Mouse (Mus musculus) heart, postnatal 4 days (tissue): ENCODE results near the gene Galnt11. TPM values are rescaled to one million over a fixed set of nuclear protein-coding genes. Genes with fewer than 3 reads are reported as not detected.
A peak's percentile ranks its signal among the peaks of the same experiment; 100 is the strongest.

Experiments
- DNase-seq: peaks from one replicate; pipeline ENCODE4 v3.0.0; 2021
- total RNA-seq, 2 experiments: library from RNA; stranded (reverse); gene quantifications; 2 replicates each; pipeline ENCODE4 v1.2.3; 2021

Gene Galnt11
- total RNA-seq, 2 experiments from 2014 or later, result 32.6 to 33.8 TPM

DNA sequence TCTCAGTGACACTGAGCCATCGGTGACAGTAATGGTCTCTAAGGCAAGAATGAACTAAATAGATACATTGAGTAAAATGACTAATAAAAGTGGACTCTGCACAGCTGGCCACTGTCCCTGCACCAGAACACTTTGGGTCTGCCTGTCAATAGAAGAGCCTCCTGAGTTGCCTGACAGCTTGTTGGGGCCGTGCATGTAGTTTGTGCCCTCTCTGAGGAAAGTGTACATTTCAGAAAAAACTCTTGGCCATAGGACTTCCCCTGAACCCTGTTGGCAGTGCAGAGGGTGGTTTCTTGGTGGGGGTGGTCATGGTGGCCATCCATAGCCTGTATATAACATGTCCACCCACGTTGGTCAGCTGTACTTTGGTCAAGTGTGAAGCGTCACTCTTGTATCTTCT, 32.8 kb downstream of the Galnt11 start:
- DNase-seq, result no peak

DNA sequence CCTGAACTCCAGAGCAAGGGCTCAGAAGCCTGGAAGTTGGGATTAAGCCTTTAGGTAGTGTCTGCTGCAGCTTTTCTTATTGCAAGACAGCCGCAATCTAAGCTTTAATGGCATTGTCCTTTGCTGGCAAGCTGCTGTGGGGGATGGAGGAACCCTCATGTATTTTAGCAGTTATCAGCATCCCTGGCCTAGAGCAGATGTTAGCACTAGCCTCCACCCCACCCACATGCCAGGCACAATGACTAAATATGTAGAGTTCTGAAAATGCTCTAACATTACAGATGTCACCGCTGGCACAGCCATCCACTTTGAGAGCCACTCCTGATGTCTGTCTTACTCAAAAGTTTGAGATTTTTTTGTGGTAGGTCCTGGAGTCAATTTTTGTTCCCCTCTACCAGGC, 35.0 kb downstream of the Galnt11 start:
- no peak for DNase-seq

DNA sequence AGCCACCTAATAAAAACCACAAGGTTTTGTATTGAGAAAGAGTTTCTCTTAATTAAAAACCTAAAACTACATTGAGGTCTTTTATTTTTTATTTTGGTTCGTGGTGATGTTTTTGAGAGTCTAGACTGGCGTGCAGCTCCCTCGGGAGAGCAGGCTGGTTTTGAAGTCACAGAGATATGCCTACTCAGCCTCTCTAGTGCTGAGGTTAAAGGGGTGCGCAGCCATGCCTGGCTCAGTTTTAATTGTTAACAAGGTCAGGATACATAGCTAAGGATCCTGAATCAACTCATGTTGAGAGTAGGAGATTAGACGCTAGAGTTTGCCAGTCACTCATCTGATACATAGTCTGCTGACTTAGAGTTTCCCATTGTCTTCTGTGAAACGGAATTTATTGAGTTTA, 39.7 kb downstream of the Galnt11 start:
- DNase-seq, result no peak

DNA sequence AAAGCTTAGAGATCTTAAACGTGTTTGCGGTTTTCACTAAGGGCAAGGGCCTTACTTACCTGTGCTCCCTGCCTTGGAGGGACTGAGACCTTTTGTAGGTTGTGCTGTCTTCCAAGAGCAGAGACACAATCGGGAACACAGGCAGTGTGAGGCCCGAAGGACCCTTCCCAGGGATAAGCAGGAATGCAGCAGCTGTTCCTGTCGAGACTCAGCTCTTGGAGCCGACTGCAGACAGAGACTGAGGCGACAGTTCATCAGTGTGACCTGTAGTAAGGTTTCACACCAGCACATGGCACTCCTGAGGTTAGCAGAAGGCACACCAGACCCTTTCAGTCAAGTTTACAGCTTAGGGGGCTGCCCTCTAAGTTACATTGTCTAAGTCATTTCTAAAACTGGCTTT, 40.6 kb downstream of the Galnt11 start:
- no peak for DNase-seq

DNA sequence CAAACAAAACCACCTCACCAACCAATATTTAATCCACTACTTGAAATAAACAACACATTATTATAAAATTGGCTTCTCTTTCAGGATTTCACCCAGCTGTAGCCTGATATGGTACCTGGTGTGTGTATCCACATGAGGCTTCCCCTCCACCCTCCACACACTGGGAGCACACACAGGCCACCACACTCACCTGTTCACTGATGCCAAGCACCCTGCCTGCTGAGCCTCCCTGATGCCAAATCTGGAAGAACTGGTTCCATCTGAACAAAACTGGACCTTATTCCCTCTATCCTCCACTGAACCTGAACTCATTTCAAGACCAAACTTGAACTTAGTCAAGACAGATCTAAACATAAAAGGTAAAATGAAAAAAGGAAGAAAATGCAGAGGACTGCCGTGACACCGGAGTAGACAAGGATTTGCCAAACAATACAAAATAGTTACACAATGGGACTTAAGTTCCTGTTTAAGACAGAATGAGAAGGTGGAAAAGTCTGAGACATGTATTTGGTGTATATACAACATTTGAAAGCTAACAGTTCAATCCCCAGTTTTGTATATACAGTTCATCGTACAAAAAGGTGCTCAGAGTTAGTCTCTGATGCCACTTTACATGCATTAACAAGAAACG, 46.7 kb downstream of the Galnt11 start:
- DNase-seq, result no peak

DNA sequence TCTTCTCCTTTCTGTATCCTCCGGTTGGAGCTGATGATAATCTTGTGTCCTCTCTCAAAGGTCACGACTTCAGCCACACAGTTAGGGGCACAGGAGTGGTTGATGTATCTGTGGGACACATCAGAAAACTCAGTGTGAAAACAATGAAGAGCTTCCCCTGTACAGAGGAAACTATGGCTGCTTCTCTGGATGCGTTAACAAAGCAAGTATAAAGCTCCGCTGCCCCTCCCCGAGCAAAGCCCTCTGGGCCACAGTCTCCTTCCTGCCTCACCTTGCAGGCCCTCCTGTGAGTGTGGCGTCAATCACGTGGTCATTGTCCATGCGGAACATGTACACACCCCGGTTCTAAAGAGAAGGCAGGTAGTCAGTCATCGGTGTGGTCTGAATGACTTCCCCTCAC, 53.9 kb downstream of the Galnt11 start:
- no peak for DNase-seq

DNA sequence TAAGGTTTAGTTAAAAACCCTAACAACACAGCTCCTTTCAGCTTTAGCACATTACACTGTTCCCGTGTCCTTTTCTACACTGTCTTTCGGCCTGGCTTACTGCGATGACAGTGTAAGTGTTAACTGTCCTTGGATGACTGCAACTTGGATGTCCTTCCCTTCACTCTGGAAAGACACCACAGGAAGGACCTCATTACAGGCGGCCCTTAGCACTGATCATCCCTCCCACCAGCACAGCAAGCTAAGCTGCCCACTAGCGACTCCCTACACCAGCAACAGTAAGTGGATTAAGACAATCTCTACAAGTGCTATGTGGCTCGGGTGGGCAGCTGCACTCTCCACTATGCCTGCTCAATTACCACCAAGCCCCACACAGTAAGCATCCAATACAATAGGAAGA, 54.7 kb downstream of the Galnt11 start:
- no peak for DNase-seq

DNA sequence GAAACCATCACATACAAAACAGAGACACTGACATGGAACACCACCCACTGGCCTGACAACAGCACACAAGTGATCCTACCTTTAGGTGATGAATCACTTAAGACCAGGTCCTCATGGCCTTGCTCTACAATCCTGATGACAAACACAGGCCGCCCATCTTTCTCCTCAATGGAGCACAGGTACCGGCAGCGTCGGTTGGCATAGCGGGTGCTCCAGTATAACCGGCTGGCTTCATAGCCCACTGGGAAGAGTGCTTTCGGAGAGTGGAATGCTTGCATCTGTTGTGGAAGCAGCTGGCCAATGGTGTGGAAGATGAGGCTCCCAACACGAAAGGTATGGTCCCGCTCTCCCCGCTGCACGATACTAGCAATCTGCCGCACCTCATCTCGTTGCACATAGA, 62.3 kb downstream of the Galnt11 start:
- no peak for DNase-seq

DNA sequence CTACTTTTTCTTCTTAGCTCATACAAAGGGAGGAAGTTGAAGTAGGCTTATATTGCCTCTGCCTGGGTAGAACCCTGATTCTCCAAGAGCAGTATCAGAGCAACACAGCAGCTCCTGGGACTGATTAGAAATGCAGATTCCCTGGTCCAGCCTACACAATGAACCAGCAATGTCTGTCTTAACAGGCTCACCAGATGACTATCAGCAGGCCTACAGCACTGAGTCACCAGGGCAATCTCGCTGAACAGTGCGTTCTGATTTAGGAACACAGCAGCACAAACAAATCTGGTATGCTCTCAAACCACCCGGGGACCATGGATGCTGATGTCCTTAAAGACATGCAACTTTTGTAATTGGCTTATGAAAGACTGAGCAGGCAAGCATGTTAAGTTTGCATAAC, 75.1 kb downstream of the Galnt11 start:
- DNase-seq, result no peak

DNA sequence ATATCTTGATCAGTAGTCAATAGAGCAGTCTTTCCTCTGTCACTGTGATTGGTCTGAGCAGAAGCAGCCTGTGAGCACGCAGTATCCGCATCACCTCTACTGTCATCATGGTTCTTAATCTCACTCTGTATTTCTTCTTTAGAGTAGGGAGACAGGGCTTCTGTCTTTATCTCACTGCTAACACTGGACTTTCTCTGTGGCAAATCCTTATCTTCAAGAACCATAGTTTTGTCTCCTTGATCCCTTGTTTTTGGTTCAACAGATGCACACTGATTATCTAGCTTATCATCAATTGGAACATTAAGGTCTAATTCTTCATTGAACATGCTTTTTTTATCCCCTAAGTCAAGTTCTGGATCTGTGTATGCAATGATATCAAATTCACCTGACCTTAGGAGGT, 88.5 kb downstream of the Galnt11 start:
- no peak for DNase-seq

DNA sequence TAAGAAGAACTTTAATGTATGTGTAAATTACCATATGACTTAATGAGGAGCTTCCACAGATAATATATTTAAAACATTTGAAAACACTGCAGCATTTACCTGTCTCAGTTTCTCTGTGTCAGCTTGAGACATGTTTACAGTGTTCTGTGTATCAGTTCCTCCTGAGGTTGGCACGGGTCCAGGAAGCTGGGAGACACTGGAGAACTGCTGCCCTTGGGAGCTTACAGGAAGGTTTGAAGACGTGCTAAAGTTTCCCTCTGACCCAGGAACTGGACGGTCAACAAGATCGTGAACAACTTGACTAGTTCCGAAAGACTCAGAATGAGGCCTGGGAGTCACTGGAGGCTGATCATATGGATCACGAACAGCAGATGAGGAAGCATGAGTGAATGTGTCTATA, 92.2 kb downstream of the Galnt11 start:
- DNase-seq, result peak; percentile 26

Other genes starting within 250 kb of the Galnt11 start
- 100 to 1,000 TPM; 143 to 152 TPM for gene Prkag2, start 121.3 kb upstream of the Galnt11 start, total RNA-seq
- gene Galntl5, start 40.4 kb upstream of the Galnt11 start, total RNA-seq, result not detected
- not detected for gene E130116L18Rik, start 1.2 kb downstream of the Galnt11 start, total RNA-seq